Mouse (Mus musculus) c-Kit-negative CD71-positive TER-119-positive erythroid progenitor cells, embryonic 14.5 days (primary cell): Measurements from ENCODE around the gene Lonp1.
A peak's percentile ranks its signal among the peaks of the same experiment; 100 is the strongest.
"Not testable (repeated sequence)": the region's sequence is repeated elsewhere in the genome, so short reads cannot be mapped to it uniquely, and the experiment has no call there.

ENCODE experiments used
- DNase-seq: peaks from one replicate; pipeline ENCODE4 v3.0.0-alpha.2; 2013; ENCODE audit warnings: low read depth, low spot score

Lonp1 gene

DNA sequence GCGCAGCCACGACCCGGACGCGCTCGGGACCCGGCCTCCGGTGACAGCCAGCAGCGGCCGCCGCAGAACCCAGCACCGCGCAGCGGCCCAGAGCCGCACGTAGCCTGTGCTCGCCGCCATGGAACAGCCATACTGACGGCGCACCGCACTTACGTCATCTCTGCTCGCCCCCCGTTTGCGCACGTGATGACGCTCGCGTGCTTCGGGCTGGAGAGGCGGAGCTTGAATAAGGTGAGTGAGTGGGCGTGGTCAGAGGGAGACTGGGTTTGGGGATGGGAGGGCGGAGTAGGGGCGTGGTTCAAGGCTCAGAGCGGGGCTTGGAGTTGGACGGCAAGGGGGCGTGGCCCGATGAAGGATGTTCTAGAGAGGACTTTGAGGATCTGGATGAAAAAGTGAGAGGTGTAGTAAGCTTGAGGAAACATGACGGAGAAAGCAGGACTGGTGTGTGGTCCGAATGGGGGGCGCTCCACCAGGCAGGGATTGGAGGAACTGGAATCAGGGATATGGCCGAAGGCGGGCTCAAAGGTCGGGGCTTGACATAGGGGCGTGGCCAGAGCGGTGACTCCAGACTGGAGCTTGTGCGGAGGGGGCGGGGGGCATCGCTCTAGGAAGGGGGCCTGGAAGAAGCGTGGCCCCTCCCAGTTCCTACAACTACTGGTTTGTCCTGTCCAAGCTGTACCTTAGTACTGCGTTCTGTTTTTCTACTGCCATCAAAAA, at the start of gene Lonp1:
Gene Lonp1 (minus strand): TSS at position 134 of the 717 bp plus-strand sequence.
- DNase-seq: peak; percentile 92

GRCm38 (mm10) chr17:56673647-56674416, 47.1 kb upstream of the Lonp1 start:
- no peak for DNase-seq

- DNase-seq: peak; percentile 99
These were observed 46.4 kb upstream of the Lonp1 start, which contains the start of gene Ranbp3 for GRCm38 (mm10) chr17:56672941-56673646. Ranbp3 (plus strand) TSS chr17:56673294.

DNA sequence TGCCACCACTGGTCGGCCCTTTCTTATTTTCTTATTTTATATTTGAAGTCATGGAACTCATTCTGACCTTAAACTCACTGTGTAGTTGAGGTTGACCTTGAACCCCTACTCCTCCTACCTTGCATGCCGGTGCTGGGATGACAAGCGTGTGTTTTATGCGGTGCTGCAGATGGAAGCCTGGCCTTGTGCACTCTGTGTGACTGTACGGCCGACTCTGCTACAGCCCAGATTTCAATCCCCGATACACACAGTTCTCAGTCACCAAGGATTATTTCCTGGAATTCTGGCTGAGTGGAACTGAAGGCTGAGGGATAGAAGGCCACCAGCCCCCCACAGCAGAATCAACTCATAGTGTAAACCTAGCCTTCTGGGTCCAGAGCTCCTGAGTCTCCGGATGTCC, 43.1 kb upstream of the Lonp1 start:
- no peak for DNase-seq

GRCm38 (mm10) chr17:56668384-56669144, 41.9 kb upstream of the Lonp1 start:
- DNase-seq: peak; percentile 62

- no peak for DNase-seq
These were observed 40.9 kb upstream of the Lonp1 start for GRCm38 (mm10) chr17:56667591-56667990.

DNA sequence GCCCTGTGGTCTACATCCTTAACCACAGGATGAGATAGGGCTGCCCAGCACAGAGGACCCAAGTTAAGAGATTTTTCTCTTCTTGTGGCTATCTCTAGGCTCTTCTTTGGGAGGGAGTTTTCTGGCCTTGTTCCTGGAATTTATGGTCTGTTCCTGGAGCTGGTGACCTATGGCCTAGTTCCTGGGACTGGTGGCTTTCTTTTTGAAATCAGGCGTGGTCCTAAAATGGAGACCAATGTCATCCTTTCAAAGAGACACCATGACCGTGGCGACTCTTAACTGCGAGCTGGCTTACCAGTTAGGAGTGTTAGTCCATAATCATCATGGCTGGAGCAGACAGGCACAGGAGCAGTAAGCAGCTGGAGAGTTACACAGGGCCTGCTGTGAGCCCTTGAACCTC, 39.7 kb upstream of the Lonp1 start:
- DNase-seq: no peak

GRCm38 (mm10) chr17:56664333-56664732, 37.6 kb upstream of the Lonp1 start:
- DNase-seq: no peak

GRCm38 (mm10) chr17:56663659-56664058, 37.0 kb upstream of the Lonp1 start:
- no peak for DNase-seq

DNA sequence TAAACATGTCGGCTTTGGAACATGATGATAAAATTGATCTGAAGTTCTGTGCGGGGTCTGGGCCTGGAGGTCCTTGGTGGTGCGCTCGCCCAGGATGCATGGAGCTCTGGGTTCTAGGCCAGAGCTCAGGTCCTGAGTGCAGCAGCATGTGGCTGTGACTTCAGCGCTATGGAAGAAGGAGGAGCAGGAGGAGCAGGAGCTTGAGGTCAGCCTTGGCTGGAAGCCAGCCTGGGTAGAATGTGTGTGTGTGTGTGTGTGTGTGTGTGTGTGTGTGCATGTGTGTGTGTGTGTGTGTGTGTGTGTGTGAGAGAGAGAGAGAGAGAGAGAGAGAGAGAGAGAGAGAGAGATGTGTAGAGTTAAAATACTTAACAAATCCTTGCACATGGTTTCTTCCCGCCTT, 29.5 kb upstream of the Lonp1 start:
- no peak for DNase-seq

GRCm38 (mm10) chr17:56655311-56655710, 28.6 kb upstream of the Lonp1 start:
- no peak for DNase-seq

DNA sequence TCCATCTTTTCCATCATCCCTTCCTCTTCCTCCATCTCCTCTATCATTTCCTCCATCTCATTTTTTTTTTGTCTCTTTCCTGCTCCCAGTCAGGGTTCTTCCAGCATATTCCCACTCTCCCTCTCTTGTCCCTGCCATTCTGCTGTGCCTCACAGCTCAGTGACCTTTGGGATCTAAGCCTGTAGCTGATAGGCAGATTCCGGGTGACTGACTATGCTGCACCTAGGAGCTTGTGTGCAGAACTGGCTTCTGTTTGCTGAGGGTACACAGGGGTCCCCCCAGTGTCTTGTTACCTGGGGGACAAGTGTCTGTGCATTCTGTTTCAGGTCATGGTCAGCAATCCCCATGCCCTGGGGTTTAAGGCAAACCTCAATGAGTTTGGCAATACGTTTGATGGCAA, 28.1 kb upstream of the Lonp1 start:
- no peak for DNase-seq

DNA sequence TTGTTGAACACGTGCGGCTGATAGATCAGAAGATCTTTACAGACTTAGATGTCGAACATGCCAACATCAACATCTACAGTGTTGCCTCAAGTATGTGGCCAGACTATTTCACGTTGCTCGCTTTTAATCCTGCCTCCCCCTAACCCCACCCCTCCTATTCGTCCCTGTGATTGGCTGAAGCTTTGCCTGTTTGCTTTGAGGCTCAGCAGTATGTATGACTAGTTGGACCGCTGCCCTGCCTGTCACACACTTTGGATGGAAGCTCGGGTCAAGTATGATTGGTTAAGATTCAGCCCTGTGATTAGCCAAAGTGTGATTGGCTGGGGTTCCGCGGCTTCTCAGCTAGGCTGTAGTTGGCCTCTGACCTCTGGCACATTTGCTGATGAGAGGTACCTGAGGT, 25.1 kb upstream of the Lonp1 start:
- no peak for DNase-seq

- DNase-seq: no peak
These were observed 20.9 kb upstream of the Lonp1 start for GRCm38 (mm10) chr17:56647546-56647945.

DNA sequence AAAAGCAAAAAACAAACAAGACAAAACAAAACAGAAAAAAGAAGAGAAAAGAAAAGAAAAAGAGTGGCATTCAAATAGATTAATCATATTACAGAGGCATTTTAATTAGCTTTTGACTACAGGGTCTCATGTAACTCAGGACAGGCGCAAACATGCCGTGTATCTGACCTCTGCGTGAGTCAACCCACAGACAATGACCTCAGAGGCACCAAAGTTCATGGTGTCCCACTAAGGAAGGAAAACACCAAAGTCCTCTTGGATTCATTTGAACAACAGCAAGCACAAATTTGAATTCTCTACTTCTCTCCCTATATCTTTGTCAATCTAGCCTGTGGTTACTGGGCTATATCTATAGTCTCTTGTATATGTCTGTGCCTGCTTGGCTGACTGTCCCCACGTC, 16.6 kb upstream of the Lonp1 start:
- DNase-seq: no peak

DNA sequence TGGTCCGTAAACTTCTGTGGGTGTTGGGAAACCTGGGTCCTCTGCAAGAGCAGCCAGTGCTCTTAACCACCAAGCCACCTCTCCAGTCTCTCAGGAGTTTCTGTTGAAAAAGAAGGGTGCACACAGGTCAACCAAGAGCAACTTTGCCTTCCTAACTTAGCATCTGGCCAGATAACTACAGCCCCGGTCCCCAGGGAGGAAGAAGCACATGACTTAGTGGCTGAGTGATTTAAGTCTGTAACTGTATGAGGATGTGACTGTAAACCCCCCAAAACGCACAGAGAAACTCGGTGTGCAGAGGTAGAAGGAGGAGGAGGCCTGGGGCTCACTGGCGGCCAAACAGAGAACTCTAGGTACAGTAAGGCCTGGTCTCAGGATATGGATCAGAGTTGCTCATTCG, 7.3 kb upstream of the Lonp1 start:
- DNase-seq: no peak

- DNase-seq: no peak
These were observed 5.1 kb upstream of the Lonp1 start for GRCm38 (mm10) chr17:56631807-56632206.

DNA sequence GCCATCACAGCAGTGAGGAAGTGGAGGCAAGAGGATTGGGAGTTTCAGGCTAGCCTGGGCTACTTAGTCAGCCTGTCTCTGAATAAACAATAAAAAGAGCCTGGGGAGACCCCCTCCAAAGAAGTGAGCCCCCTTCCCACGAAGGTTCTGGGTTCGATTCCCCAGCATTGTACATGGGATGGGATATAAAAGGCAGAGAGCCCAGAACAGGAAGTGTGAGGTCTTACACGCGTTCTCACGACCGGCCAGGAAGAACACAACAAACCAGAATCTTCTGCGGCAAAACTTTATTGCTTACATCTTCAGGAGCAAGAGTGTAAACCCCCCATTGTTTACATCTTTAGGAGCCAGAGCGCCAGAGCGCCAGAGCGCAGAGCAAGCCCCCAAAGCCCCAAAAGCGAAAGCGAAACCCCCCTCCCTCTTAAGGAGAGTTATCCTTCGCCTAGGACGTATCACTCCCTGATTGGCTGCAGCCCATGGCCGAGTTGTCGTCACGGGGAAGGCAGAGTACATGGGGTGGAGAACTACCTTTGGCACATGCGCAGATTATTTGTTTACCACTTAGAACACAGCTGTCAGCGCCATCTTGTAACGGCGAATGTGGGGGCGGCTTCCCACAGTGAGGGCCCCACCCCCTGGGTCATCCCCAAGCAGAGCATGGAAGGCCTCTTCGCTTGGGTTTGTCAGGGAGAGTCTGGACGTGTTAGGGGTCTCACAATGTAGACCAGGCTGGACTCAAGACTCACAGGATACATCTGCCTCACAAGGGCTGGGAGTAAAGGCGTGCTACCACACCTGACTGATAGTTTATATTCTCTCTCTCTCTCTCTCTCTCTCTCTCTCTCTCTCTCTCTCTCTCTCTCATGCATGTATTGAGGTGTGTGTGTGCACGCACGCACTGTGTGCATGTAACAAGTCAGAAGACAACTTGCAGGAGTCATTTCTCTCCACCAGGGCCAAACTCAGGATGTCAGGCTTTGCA, 3.4 kb upstream of the Lonp1 start:
- not testable (repeated sequence) for DNase-seq

GRCm38 (mm10) chr17:56627530-56628277, 1.0 kb upstream of the Lonp1 start, which contains the start of gene Catsperd:
Catsperd (plus strand) TSS chr17:56628143.
- no peak for DNase-seq

GRCm38 (mm10) chr17:56626260-56626659, 427 bp downstream of the Lonp1 start:
- DNase-seq: no peak
